Mouse (Mus musculus) lung, embryonic 14.5 days (tissue): ENCODE results near the gene Dffb. TPM values are rescaled to one million over a fixed set of nuclear protein-coding genes. Genes with fewer than 3 reads are reported as not detected.
A peak's percentile ranks its signal among the peaks of the same experiment; 100 is the strongest.

Experiments used
- ATAC-seq: fragments of 200-750 bp; cut with Nextera tagmentation; 2 replicates; pipeline ENCODE4 v1.8.0; 2017; ENCODE audit warnings: mild to moderate bottlenecking, moderate TSS enrichment, moderate library complexity; ENCODE audit not compliant: insufficient read depth
- DNase-seq: peaks from one replicate; pipeline ENCODE4 v3.0.0-alpha.2; 2015
- H3K27ac ChIP-seq: fragments of 300-500 bp; sonication (generic); 2 replicates; pipeline ENCODE4 v1.5.1; 2014; ENCODE audit warnings: low read depth, mild to moderate bottlenecking, moderate library complexity
- H3K27me3 ChIP-seq: fragments of 300-500 bp; sonication (generic); 2 replicates; pipeline ENCODE4 v1.6.1; 2014; ENCODE audit warnings: low read length, control low read depth; ENCODE audit not compliant: insufficient read depth
- H3K36me3 ChIP-seq: fragments of 300-500 bp; sonication (generic); 2 replicates; pipeline ENCODE4 v1.6.1; 2014; ENCODE audit warnings: control low read depth; ENCODE audit not compliant: insufficient read depth
- H3K4me1 ChIP-seq: fragments of 300-500 bp; sonication (generic); 2 replicates; pipeline ENCODE4 v1.6.1; 2014; ENCODE audit warnings: antibody characterized with exemption, control low read depth; ENCODE audit not compliant: insufficient read depth
- H3K4me2 ChIP-seq: fragments of 300-500 bp; sonication (generic); 2 replicates; pipeline ENCODE4 v1.6.1; 2014; ENCODE audit warnings: mild to moderate bottlenecking
- H3K4me3 ChIP-seq: fragments of 300-500 bp; sonication (generic); 2 replicates; pipeline ENCODE4 v1.5.1; 2014; ENCODE audit warnings: low read depth, low read length
- H3K9ac ChIP-seq: fragments of 300-500 bp; sonication (generic); 2 replicates; pipeline ENCODE4 v1.6.1; 2014
- H3K9me3 ChIP-seq: fragments of 300-500 bp; sonication (generic); 2 replicates; pipeline ENCODE4 v1.6.1; 2016; ENCODE audit warnings: low read depth, low read length, control low read depth
- CTCF ChIP-seq: IDR thresholded peaks from 2 replicates; pipeline ENCODE4 v1.5.1; 2016; ENCODE audit warnings: antibody characterized with exemption, low read depth
- WGBS: fragments of 180-500 bp; shearing (Covaris S2); extraction: QIAGEN DNeasy Blood & Tissue Kit; methylation state at CpG from one replicate; pipeline ENCODE4 v1.1.7; 2014; 5-methylcytosine and 5-hydroxymethylcytosine counted together
- polyA plus RNA-seq: library from polyadenylated mRNA; unstranded; fragments of >200 nt; fragmentation: Nextera tagmentation; extraction: Ambion mirVana; gene quantifications from 2 replicates; pipeline ENCODE4 v1.2.1, GENCODE M21; 2014

Dffb gene
- polyA plus RNA-seq, 1 experiment from 2014 or later: 12.4 TPM

DNA sequence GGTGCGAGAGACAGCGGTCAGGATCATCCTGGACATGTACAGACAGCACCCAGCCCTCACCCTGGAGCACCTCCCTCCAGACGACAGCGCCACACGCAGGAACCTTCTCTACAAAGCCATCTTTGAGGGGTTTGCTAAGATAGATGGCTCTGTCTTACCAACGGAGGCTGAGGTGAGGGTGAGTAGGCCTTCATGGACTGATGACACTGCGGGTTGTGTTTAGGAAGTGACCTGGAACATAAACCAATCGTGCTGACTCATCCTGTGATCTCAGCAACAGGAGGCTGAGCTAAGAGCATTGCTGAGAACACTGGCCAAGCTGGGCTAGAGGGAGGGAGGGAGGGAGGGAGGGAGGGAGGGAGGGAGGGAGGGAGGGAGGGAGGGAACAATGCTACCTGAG lies 18.6 kb upstream of the Dffb start:
- H3K4me3 ChIP-seq: no peak overlapping the region

GRCm38 (mm10) chr4:153992715-153993114 lies 17.8 kb upstream of the Dffb start:
- Histone ChIP-seq H3K36me3 (peaks cover 89% of the 10 kb centered on the region), H3K4me1 (no peaks in the 10 kb centered on the region), H3K9ac (no peak overlapping the region), H3K4me2 (no peak overlapping the region), H3K9me3 (no peaks in the 10 kb centered on the region), H3K27me3 (no peaks in the 10 kb centered on the region), H3K4me3 (no peak overlapping the region), H3K27ac (no peak overlapping the region)
- WGBS: 82% methylated on average over 10 of the region's 10 CpGs
- ATAC-seq (no peak), DNase-seq (no peak)
- TF ChIP-seq CTCF: no peak

More for the DNA sequence above, 18.6 kb upstream of the Dffb start:
- Histone ChIP-seq H3K4me1 (no peaks in the 10 kb centered on the region), H3K27ac (no peak overlapping the region), H3K36me3 (peaks cover 89% of the 10 kb centered on the region), H3K27me3 (no peaks in the 10 kb centered on the region), H3K9ac (no peak overlapping the region), H3K4me2 (no peak overlapping the region), H3K9me3 (no peaks in the 10 kb centered on the region)
- no peak for ATAC-seq
- WGBS: 89% methylated on average over 8 of the region's 8 CpGs
- no peak for TF ChIP-seq CTCF
- DNase-seq: no peak

GRCm38 (mm10) chr4:153980470-153980869 lies 5.5 kb upstream of the Dffb start:
- ATAC-seq (no peak), DNase-seq (no peak)
- H3K9me3 ChIP-seq: no peaks in the 10 kb centered on the region
- WGBS: 95% methylated on average over 11 of the region's 11 CpGs
- H3K4me3 ChIP-seq: no peak overlapping the region
- no peak for TF ChIP-seq CTCF
- no peak overlapping the region for H3K9ac ChIP-seq
- peaks cover 62% of the 10 kb centered on the region for H3K36me3 ChIP-seq
- no peak overlapping the region for H3K27ac ChIP-seq
- peaks cover 4% of the 10 kb centered on the region for H3K4me1 ChIP-seq
- H3K27me3 ChIP-seq: no peaks in the 10 kb centered on the region
- H3K4me2 ChIP-seq: no peak overlapping the region

- Histone ChIP-seq H3K36me3 (peaks cover 49% of the 10 kb centered on the region), H3K9ac (no peak overlapping the region), H3K4me2 (no peak overlapping the region), H3K9me3 (no peaks in the 10 kb centered on the region), H3K27ac (no peak overlapping the region), H3K27me3 (no peaks in the 10 kb centered on the region), H3K4me3 (no peak overlapping the region), H3K4me1 (peaks cover 4% of the 10 kb centered on the region)
- ATAC-seq: no peak
- TF ChIP-seq CTCF: no peak
- no peak for DNase-seq
- 86% methylated on average over 10 of the region's 10 CpGs for WGBS
Observed at GRCm38 (mm10) chr4:153979243-153979642, 4.3 kb upstream of the Dffb start.

GRCm38 (mm10) chr4:153975768-153976167 lies 842 bp upstream of the Dffb start:
- H3K36me3 ChIP-seq: peaks cover 24% of the 10 kb centered on the region
- H3K27me3 ChIP-seq: no peaks in the 10 kb centered on the region
- H3K4me1 ChIP-seq: peaks cover 4% of the 10 kb centered on the region
- no peak overlapping the region for H3K27ac ChIP-seq
- H3K9ac ChIP-seq: peak overlapping the region; percentile 66
- DNase-seq: no peak
- ATAC-seq: no peak
- no peaks in the 10 kb centered on the region for H3K9me3 ChIP-seq
- H3K4me2 ChIP-seq: peak overlapping the region; percentile 73
- TF ChIP-seq CTCF: peak; percentile 15; the same call in 1 of the 2 replicates
- WGBS: 36% methylated on average over 6 of the region's 6 CpGs
- peak overlapping the region; percentile 72 for H3K4me3 ChIP-seq

- ATAC-seq: peak; percentile 76
- Histone ChIP-seq H3K4me1 (peaks cover 4% of the 10 kb centered on the region), H3K4me2 (peak overlapping the region; percentile 73), H3K27ac (no peak overlapping the region), H3K36me3 (peaks cover 23% of the 10 kb centered on the region), H3K9ac (peak overlapping the region; percentile 66), H3K4me3 (peak overlapping the region; percentile 72), H3K27me3 (no peaks in the 10 kb centered on the region), H3K9me3 (no peaks in the 10 kb centered on the region)
- peak; percentile 25 for DNase-seq
- 1% methylated on average over 33 of the region's 33 CpGs for WGBS
- TF ChIP-seq CTCF: no peak
Observed at GRCm38 (mm10) chr4:153975292-153975662, 351 bp upstream of the Dffb start.

GRCm38 (mm10) chr4:153968063-153968462 lies 6.9 kb downstream of the Dffb start:
- no peak overlapping the region for H3K4me3 ChIP-seq
- TF ChIP-seq CTCF: 0 out of 2 replicates have a peak, but pooled peaks have one; percentile 11
- H3K4me2 ChIP-seq: no peak overlapping the region
- peaks cover 46% of the 10 kb centered on the region; the same call in 1 of the 2 replicates for H3K36me3 ChIP-seq
- H3K9ac ChIP-seq: no peak overlapping the region
- DNase-seq: no peak
- 81% methylated on average over 2 of the region's 2 CpGs for WGBS
- H3K9me3 ChIP-seq: no peaks in the 10 kb centered on the region
- no peaks in the 10 kb centered on the region for H3K4me1 ChIP-seq
- no peaks in the 10 kb centered on the region for H3K27me3 ChIP-seq
- no peak for ATAC-seq
- no peak overlapping the region for H3K27ac ChIP-seq

- H3K9me3 ChIP-seq: no peaks in the 10 kb centered on the region
- H3K4me3 ChIP-seq: no peak overlapping the region
- no peak overlapping the region for H3K4me2 ChIP-seq
- 84% methylated on average over 2 of the region's 2 CpGs for WGBS
- DNase-seq (no peak), ATAC-seq (no peak)
- no peak overlapping the region for H3K9ac ChIP-seq
- no peak overlapping the region for H3K27ac ChIP-seq
- no peaks in the 10 kb centered on the region for H3K4me1 ChIP-seq
- H3K27me3 ChIP-seq: no peaks in the 10 kb centered on the region
- H3K36me3 ChIP-seq: peaks cover 51% of the 10 kb centered on the region; the same call in 1 of the 2 replicates
- no peak for TF ChIP-seq CTCF
Observed at GRCm38 (mm10) chr4:153967556-153967955, 7.4 kb downstream of the Dffb start.
